Mouse (Mus musculus): ENCODE measurements around the gene Epo.

Gene Epo

GRCm38 (mm10) chr5:137519691-137520550, 13.1 kb downstream of the Epo start:
- peak in 1 of 2 experiments; percentile 25 for DNase-seq (ENCODE audit: low spot score in 2 of 2)

- peak in 1 of 2 experiments; percentile 33 for DNase-seq (ENCODE audit: low spot score in 2 of 2)
These were observed 14.6 kb downstream of the Epo start, which contains the start of gene Gigyf1 for GRCm38 (mm10) chr5:137518436-137518835. Gene Gigyf1, plus strand, starts transcription at chr5:137518548.

- DNase-seq (ENCODE audit: low spot score in 2 of 2): peak in 1 of 2 experiments; percentile 16
These were observed 18.2 kb downstream of the Epo start for GRCm38 (mm10) chr5:137514811-137515210.

- DNase-seq (ENCODE audit: low spot score in 2 of 2): no peak
These were observed 18.9 kb downstream of the Epo start for GRCm38 (mm10) chr5:137513951-137514721.

- DNase-seq (ENCODE audit: low spot score in 2 of 2): no peak
These were observed 19.9 kb downstream of the Epo start for GRCm38 (mm10) chr5:137512847-137513794.

GRCm38 (mm10) chr5:137511706-137512105, 21.3 kb downstream of the Epo start:
- DNase-seq (ENCODE audit: low spot score in 2 of 2): no peak

GRCm38 (mm10) chr5:137510573-137511390, 22.3 kb downstream of the Epo start:
- DNase-seq (ENCODE audit: low spot score in 2 of 2): peak; percentile 41 to 44

- DNase-seq (ENCODE audit: low spot score in 2 of 2): peak; percentile 85 to 89
These were observed 23.0 kb downstream of the Epo start for GRCm38 (mm10) chr5:137510014-137510501.

- no peak for DNase-seq (ENCODE audit: low spot score in 2 of 2)
These were observed 29.0 kb downstream of the Epo start for GRCm38 (mm10) chr5:137504041-137504440.

GRCm38 (mm10) chr5:137502667-137503110, 30.4 kb downstream of the Epo start:
- DNase-seq (ENCODE audit: low spot score in 2 of 2): peak; percentile 89 to 90

- peak; percentile 100 for DNase-seq (ENCODE audit: low spot score in 2 of 2)
These were observed 31.1 kb downstream of the Epo start, which contains the start of gene Pop7 for GRCm38 (mm10) chr5:137501709-137502666. Gene Pop7, minus strand, starts transcription at chr5:137502518.

GRCm38 (mm10) chr5:137500186-137500585, 32.9 kb downstream of the Epo start:
- no peak for DNase-seq (ENCODE audit: low spot score in 2 of 2)

- peak in 1 of 2 experiments; percentile 53 for DNase-seq (ENCODE audit: low spot score in 2 of 2)
These were observed 39.2 kb downstream of the Epo start for GRCm38 (mm10) chr5:137493831-137494230.

GRCm38 (mm10) chr5:137491559-137491958, 41.5 kb downstream of the Epo start:
- DNase-seq (ENCODE audit: low spot score in 2 of 2): peak; percentile 69 to 71

GRCm38 (mm10) chr5:137487616-137488015, 45.4 kb downstream of the Epo start:
- DNase-seq (ENCODE audit: low spot score in 2 of 2): no peak

- DNase-seq (ENCODE audit: low spot score in 2 of 2): no peak
These were observed 47.2 kb downstream of the Epo start for GRCm38 (mm10) chr5:137485851-137486155.

- no peak for DNase-seq (ENCODE audit: low spot score in 2 of 2)
These were observed 47.8 kb downstream of the Epo start for GRCm38 (mm10) chr5:137485071-137485850.

GRCm38 (mm10) chr5:137481897-137482296, 51.1 kb downstream of the Epo start:
- peak; percentile 56 for DNase-seq (ENCODE audit: low spot score in 2 of 2)

All from right cerebral cortex, postnatal 10 days (tissue).